Mouse (Mus musculus): ENCODE results near the gene Fam78b.

The Fam78b gene

GRCm38 (mm10) chr1:167032046-167032648 is 30.9 kb downstream of the Fam78b start:
- no peak for DNase-seq (ENCODE audit: low spot score in 2 of 2)

GRCm38 (mm10) chr1:167034435-167034834 is 33.2 kb downstream of the Fam78b start:
- DNase-seq (ENCODE audit: low spot score in 2 of 2), result no peak

- DNase-seq (ENCODE audit: low spot score in 2 of 2), result no peak
Measured at GRCm38 (mm10) chr1:167042558-167042957, 41.3 kb downstream of the Fam78b start.

- no peak for DNase-seq (ENCODE audit: low spot score in 2 of 2)
Measured at GRCm38 (mm10) chr1:167046169-167046927, 45.1 kb downstream of the Fam78b start.

- DNase-seq (ENCODE audit: low spot score in 2 of 2), result no peak
Measured at GRCm38 (mm10) chr1:167050859-167051258, 49.6 kb downstream of the Fam78b start.

GRCm38 (mm10) chr1:167054029-167054428 is 52.8 kb downstream of the Fam78b start:
- DNase-seq (ENCODE audit: low spot score in 2 of 2), result no peak

- peak in 1 of 2 experiments; percentile 26 for DNase-seq (ENCODE audit: low spot score in 2 of 2)
Measured at GRCm38 (mm10) chr1:167057543-167057942, 56.3 kb downstream of the Fam78b start.

GRCm38 (mm10) chr1:167059550-167060285 is 58.5 kb downstream of the Fam78b start:
- no peak for DNase-seq (ENCODE audit: low spot score in 2 of 2)

GRCm38 (mm10) chr1:167063971-167064370 is 62.8 kb downstream of the Fam78b start:
- no peak for DNase-seq (ENCODE audit: low spot score in 2 of 2)

GRCm38 (mm10) chr1:167065541-167065940 is 64.3 kb downstream of the Fam78b start:
- DNase-seq (ENCODE audit: low spot score in 2 of 2), result no peak

GRCm38 (mm10) chr1:167065986-167066385 is 64.8 kb downstream of the Fam78b start:
- DNase-seq (ENCODE audit: low spot score in 2 of 2), result no peak

- DNase-seq (ENCODE audit: low spot score in 2 of 2), result no peak
Measured at GRCm38 (mm10) chr1:167066933-167067341, 65.7 kb downstream of the Fam78b start.

GRCm38 (mm10) chr1:167069741-167070140 is 68.5 kb downstream of the Fam78b start:
- DNase-seq (ENCODE audit: low spot score in 2 of 2), result peak in 1 of 2 experiments; percentile 34

GRCm38 (mm10) chr1:167070306-167070705 is 69.1 kb downstream of the Fam78b start:
- no peak for DNase-seq (ENCODE audit: low spot score in 2 of 2)

GRCm38 (mm10) chr1:167075726-167076125 is 74.5 kb downstream of the Fam78b start:
- no peak for DNase-seq (ENCODE audit: low spot score in 2 of 2)

GRCm38 (mm10) chr1:167079476-167079875 is 78.3 kb downstream of the Fam78b start:
- no peak for DNase-seq (ENCODE audit: low spot score in 2 of 2)

- no peak for DNase-seq (ENCODE audit: low spot score in 2 of 2)
Measured at GRCm38 (mm10) chr1:167081946-167082345, 80.7 kb downstream of the Fam78b start.

GRCm38 (mm10) chr1:167082506-167083100 is 81.4 kb downstream of the Fam78b start:
- no peak for DNase-seq (ENCODE audit: low spot score in 2 of 2)

- DNase-seq (ENCODE audit: low spot score in 2 of 2), result no peak
Measured at GRCm38 (mm10) chr1:167083181-167083580, 82.0 kb downstream of the Fam78b start.

- no peak for DNase-seq (ENCODE audit: low spot score in 2 of 2)
Measured at GRCm38 (mm10) chr1:167084330-167084729, 83.1 kb downstream of the Fam78b start.

GRCm38 (mm10) chr1:167085461-167085860 is 84.2 kb downstream of the Fam78b start:
- no peak for DNase-seq (ENCODE audit: low spot score in 2 of 2)

- DNase-seq (ENCODE audit: low spot score in 2 of 2), result no peak
Measured at GRCm38 (mm10) chr1:167090466-167090865, 89.2 kb downstream of the Fam78b start.
